Mouse (Mus musculus) lung, embryonic 14.5 days (tissue): ENCODE data around the gene Brms1. TPM values are rescaled to one million over a fixed set of nuclear protein-coding genes. Genes with fewer than 3 reads are reported as not detected.

Experiments used
- ATAC-seq: fragments of 200-750 bp; cut with Nextera tagmentation; 2 replicates; pipeline ENCODE4 v1.8.0; 2017; ENCODE audit warnings: mild to moderate bottlenecking, moderate TSS enrichment, moderate library complexity; ENCODE audit not compliant: insufficient read depth
- DNase-seq: peaks from one replicate; pipeline ENCODE4 v3.0.0-alpha.2; 2015
- H3K27ac ChIP-seq: fragments of 300-500 bp; sonication (generic); 2 replicates; pipeline ENCODE4 v1.5.1; 2014; ENCODE audit warnings: low read depth, mild to moderate bottlenecking, moderate library complexity
- H3K27me3 ChIP-seq: fragments of 300-500 bp; sonication (generic); 2 replicates; pipeline ENCODE4 v1.6.1; 2014; ENCODE audit warnings: low read length, control low read depth; ENCODE audit not compliant: insufficient read depth
- H3K36me3 ChIP-seq: fragments of 300-500 bp; sonication (generic); 2 replicates; pipeline ENCODE4 v1.6.1; 2014; ENCODE audit warnings: control low read depth; ENCODE audit not compliant: insufficient read depth
- H3K4me1 ChIP-seq: fragments of 300-500 bp; sonication (generic); 2 replicates; pipeline ENCODE4 v1.6.1; 2014; ENCODE audit warnings: antibody characterized with exemption, control low read depth; ENCODE audit not compliant: insufficient read depth
- H3K4me2 ChIP-seq: fragments of 300-500 bp; sonication (generic); 2 replicates; pipeline ENCODE4 v1.6.1; 2014; ENCODE audit warnings: mild to moderate bottlenecking
- H3K4me3 ChIP-seq: fragments of 300-500 bp; sonication (generic); 2 replicates; pipeline ENCODE4 v1.5.1; 2014; ENCODE audit warnings: low read depth, low read length
- H3K9ac ChIP-seq: fragments of 300-500 bp; sonication (generic); 2 replicates; pipeline ENCODE4 v1.6.1; 2014
- H3K9me3 ChIP-seq: fragments of 300-500 bp; sonication (generic); 2 replicates; pipeline ENCODE4 v1.6.1; 2016; ENCODE audit warnings: low read depth, low read length, control low read depth
- CTCF ChIP-seq: IDR thresholded peaks from 2 replicates; pipeline ENCODE4 v1.5.1; 2016; ENCODE audit warnings: antibody characterized with exemption, low read depth
- WGBS: fragments of 180-500 bp; shearing (Covaris S2); extraction: QIAGEN DNeasy Blood & Tissue Kit; methylation state at CpG from one replicate; pipeline ENCODE4 v1.1.7; 2014; 5-methylcytosine and 5-hydroxymethylcytosine counted together
- polyA plus RNA-seq: library from polyadenylated mRNA; unstranded; fragments of >200 nt; fragmentation: Nextera tagmentation; extraction: Ambion mirVana; gene quantifications from 2 replicates; pipeline ENCODE4 v1.2.1, GENCODE M21; 2014

The Brms1 gene
- polyA plus RNA-seq, 1 experiment from 2014 or later, result 43.4 TPM

- DNase-seq (no peak), ATAC-seq (peak; percentile 10; the same call in 1 of the 2 replicates)
- Histone ChIP-seq H3K9ac (peak overlapping the region; percentile 76), H3K27me3 (no peaks in the 10 kb centered on the region), H3K9me3 (no peaks in the 10 kb centered on the region), H3K27ac (no peak overlapping the region), H3K4me3 (peak overlapping the region; percentile 56), H3K4me2 (peak overlapping the region; percentile 99), H3K36me3 (peaks cover 42% of the 10 kb centered on the region), H3K4me1 (peaks cover 2% of the 10 kb centered on the region; the same call in 1 of the 2 replicates)
- WGBS, result 3% methylated on average over 30 of the region's 31 CpGs
- no peak for TF ChIP-seq CTCF
These were observed 56.6 kb downstream of the Brms1 start for GRCm38 (mm10) chr19:5097521-5098362.

- H3K27me3 ChIP-seq, result no peaks in the 10 kb centered on the region
- H3K9ac ChIP-seq, result peak within 1 kb of the TSS; percentile 76
- peak within 1 kb of the TSS; percentile 20 for H3K27ac ChIP-seq
- peaks cover 2% of the 10 kb centered on the region; the same call in 1 of the 2 replicates for H3K4me1 ChIP-seq
- ATAC-seq (peak; percentile 61), DNase-seq (peak; percentile 88)
- peaks cover 43% of the 10 kb centered on the region for H3K36me3 ChIP-seq
- WGBS, result 3% methylated on average over 46 of the region's 48 CpGs
- peak within 1 kb of the TSS; percentile 56 for H3K4me3 ChIP-seq
- peak within 1 kb of the TSS; percentile 99 for H3K4me2 ChIP-seq
- TF ChIP-seq CTCF, result no peak
- H3K9me3 ChIP-seq, result no peaks in the 10 kb centered on the region
These were observed 57.4 kb downstream of the Brms1 start, which contains the start of gene Cnih2 for GRCm38 (mm10) chr19:5098363-5099143. Gene Cnih2 (minus strand): TSS chr19:5098521.

Other genes with a start within 250 kb of the Brms1 start
- 62.8 and 69.6 TPM in 2 replicates for gene Rbm4, start 247.5 kb upstream of the Brms1 start, polyA plus RNA-seq
- gene Gm21992, start 229.7 kb upstream of the Brms1 start, polyA plus RNA-seq, result 20.5 and 25.3 TPM in 2 replicates
- gene Rbm14, start 229.7 kb upstream of the Brms1 start, polyA plus RNA-seq, result 95.8 and 101 TPM in 2 replicates
- 47.2 and 47.7 TPM in 2 replicates for gene Ccs, start 202.0 kb upstream of the Brms1 start, polyA plus RNA-seq
- gene Ccdc87, start 202.0 kb upstream of the Brms1 start, polyA plus RNA-seq, result 0.05 TPM in 2 replicates
- 13.8 and 17.3 TPM in 2 replicates for gene Ctsf, start 186.2 kb upstream of the Brms1 start, polyA plus RNA-seq
- 1.5 and 1.6 TPM in 2 replicates for gene Actn3, start 163.4 kb upstream of the Brms1 start, polyA plus RNA-seq
- 6.2 and 7.9 TPM in 2 replicates for gene Zdhhc24, start 162.7 kb upstream of the Brms1 start, polyA plus RNA-seq
- gene Bbs1, start 134.7 kb upstream of the Brms1 start, polyA plus RNA-seq, result 7.6 and 8.0 TPM in 2 replicates
- gene Dpp3, start 113.1 kb upstream of the Brms1 start, polyA plus RNA-seq, result 84.0 and 88.6 TPM in 2 replicates
- gene Peli3, start 98.2 kb upstream of the Brms1 start, polyA plus RNA-seq, result 1.6 TPM in 2 replicates
- 120 TPM in 2 replicates for gene Mrpl11, start 79.2 kb upstream of the Brms1 start, polyA plus RNA-seq
- 0.05 TPM in 1 of 2 replicates, not detected in the other for gene Npas4, start 51.0 kb upstream of the Brms1 start, polyA plus RNA-seq
- gene Slc29a2, start 17.5 kb upstream of the Brms1 start, polyA plus RNA-seq, result 3.1 and 3.4 TPM in 2 replicates
- 45.8 and 47.9 TPM in 2 replicates for gene B4gat1, start 2.5 kb upstream of the Brms1 start, polyA plus RNA-seq
- gene AC124502.3, start 2.5 kb upstream of the Brms1 start, polyA plus RNA-seq, result 1.3 and 1.8 TPM in 2 replicates
- 4.0 and 5.9 TPM in 2 replicates for gene Rin1, start 9.1 kb downstream of the Brms1 start, polyA plus RNA-seq
- 105 and 110 TPM in 2 replicates for gene Cd248, start 26.7 kb downstream of the Brms1 start, polyA plus RNA-seq
- 3.1 and 4.4 TPM in 2 replicates for gene Tmem151a, start 44.2 kb downstream of the Brms1 start, polyA plus RNA-seq
- 99.2 and 105 TPM in 2 replicates for gene Yif1a, start 47.2 kb downstream of the Brms1 start, polyA plus RNA-seq
- gene Cnih2, start 57.2 kb downstream of the Brms1 start, polyA plus RNA-seq, result 14.8 and 15.3 TPM in 2 replicates
- 278 and 289 TPM in 2 replicates for gene Rab1b, start 65.7 kb downstream of the Brms1 start, polyA plus RNA-seq
- 20.4 and 24.8 TPM in 2 replicates for gene Klc2, start 77.2 kb downstream of the Brms1 start, polyA plus RNA-seq
- gene Pacs1, start 231.8 kb downstream of the Brms1 start, polyA plus RNA-seq, result 27.8 and 31.8 TPM in 2 replicates